Mouse (Mus musculus) intestine, embryonic 14.5 days (tissue): ENCODE measurements at regions not wholly inside any gene's neighbourhood (a gene's known extent, or its start where the extent isn't known, plus 50 kb on each side); places are given as distances from the start of the nearest gene placed in this dataset.

Source experiments
- ATAC-seq: fragments of 200-750 bp; cut with Nextera tagmentation; replicated peaks from 2 replicates; pipeline ENCODE4 v1.8.0; 2017; ENCODE audit warnings: low read depth, moderate number of reproducible peaks, moderate TSS enrichment, moderate library complexity; ENCODE audit not compliant: low FRiP score, low TSS enrichment
- DNase-seq: peaks from one replicate; pipeline ENCODE4 v3.0.0-alpha.2; 2018; ENCODE audit warnings: low spot score
- H3K27ac ChIP-seq: fragments of 300-500 bp; sonication (generic); 2 replicates; pipeline ENCODE4 v1.5.1; 2014; ENCODE audit warnings: low read depth, mild to moderate bottlenecking, control low read depth
- H3K27me3 ChIP-seq: fragments of 300-500 bp; sonication (generic); replicated peaks from 2 replicates; pipeline ENCODE4 v1.6.1; 2014; ENCODE audit warnings: low read length, control low read depth; ENCODE audit not compliant: control insufficient read depth, insufficient read depth
- H3K36me3 ChIP-seq: fragments of 300-500 bp; sonication (generic); 2 replicates; pipeline ENCODE4 v1.6.1; 2014; ENCODE audit warnings: low read length, control low read depth; ENCODE audit not compliant: control insufficient read depth, insufficient read depth
- H3K4me1 ChIP-seq: fragments of 300-500 bp; sonication (generic); replicated peaks from 2 replicates; pipeline ENCODE4 v1.6.1; 2014; ENCODE audit warnings: low read length, control low read depth, mixed read lengths; ENCODE audit not compliant: control insufficient read depth, insufficient read depth
- H3K4me2 ChIP-seq: fragments of 300-500 bp; sonication (generic); 2 replicates; pipeline ENCODE4 v1.6.1; 2014; ENCODE audit warnings: low read length
- H3K4me3 ChIP-seq: fragments of 300-500 bp; sonication (generic); 2 replicates; pipeline ENCODE4 v1.5.1; 2014; ENCODE audit warnings: low read depth, low read length, control low read depth, mixed read lengths
- H3K9ac ChIP-seq: fragments of 300-500 bp; sonication (generic); 2 replicates; pipeline ENCODE4 v1.6.1; 2014; ENCODE audit warnings: mild to moderate bottlenecking, low read length
- H3K9me3 ChIP-seq: fragments of 300-500 bp; sonication (generic); 2 replicates; pipeline ENCODE4 v1.6.1; 2016; ENCODE audit warnings: low read length, control low read depth; ENCODE audit not compliant: control insufficient read depth
- WGBS: fragments of 180-500 bp; shearing (Covaris S2); extraction: QIAGEN DNeasy Blood & Tissue Kit; methylation state at CpG from one replicate; pipeline ENCODE4 v1.1.7; 2014; 5-methylcytosine and 5-hydroxymethylcytosine counted together

DNA sequence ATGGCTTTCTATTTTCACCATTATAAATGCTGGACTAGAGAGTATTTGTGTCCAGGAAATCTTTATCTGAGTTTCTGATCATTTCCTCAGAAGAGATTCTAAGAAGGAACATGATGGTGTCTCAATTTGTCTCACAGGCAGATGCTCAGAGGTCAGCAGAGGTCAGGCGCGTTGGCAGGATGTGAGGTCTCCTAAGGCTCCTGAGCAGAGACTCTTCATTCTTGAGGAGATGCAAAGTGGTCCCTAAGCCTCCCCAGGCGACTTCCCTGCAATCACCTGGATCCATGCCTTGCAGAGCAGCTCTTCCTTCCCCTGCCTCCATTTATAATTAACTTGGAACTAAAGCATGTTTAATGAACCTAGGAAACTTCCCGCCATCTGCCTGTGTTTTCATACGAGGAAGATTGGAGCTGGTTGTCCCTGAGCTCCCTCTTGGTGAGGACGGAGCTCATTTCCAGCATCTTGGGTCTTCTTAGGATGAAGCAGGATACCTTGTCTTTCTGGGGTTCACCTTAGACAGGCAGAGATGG is 71.8 kb downstream of the Arf2 start:
- WGBS: 68% methylated on average over 6 of the region's 6 CpGs

DNA sequence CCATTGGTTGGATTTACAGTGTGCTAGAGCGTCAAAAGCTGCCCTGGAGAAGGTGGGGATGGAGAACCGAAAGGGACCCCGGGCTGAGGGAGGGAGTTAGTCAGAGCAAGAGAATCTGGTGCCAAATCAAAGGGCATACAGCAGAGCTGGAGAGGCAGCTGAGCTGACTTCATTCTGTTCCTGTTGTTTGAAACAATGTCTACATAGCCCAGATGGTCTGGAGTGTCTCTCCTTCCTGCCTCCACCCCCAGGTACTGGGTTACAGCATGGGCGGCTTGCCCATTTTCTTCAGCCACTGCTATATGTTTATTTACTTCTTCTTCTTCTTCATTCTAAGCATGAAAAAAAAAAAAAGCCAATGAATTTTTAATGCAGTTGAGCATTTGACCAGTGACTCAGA is 78.7 kb downstream of the Arf2 start:
- no peaks in the 10 kb centered on the region for H3K4me1 ChIP-seq
- DNase-seq (no peak), ATAC-seq (no peak)
- H3K27me3 ChIP-seq: no peaks in the 10 kb centered on the region
- no peaks in the 10 kb centered on the region for H3K9me3 ChIP-seq
- H3K36me3 ChIP-seq: no peaks in the 10 kb centered on the region
- no peak overlapping the region for H3K4me2 ChIP-seq
- H3K4me3 ChIP-seq: no peak overlapping the region
- H3K9ac ChIP-seq: no peak overlapping the region
- 82% methylated on average over 4 of the region's 4 CpGs for WGBS
- H3K27ac ChIP-seq: no peak overlapping the region

More for the DNA sequence above, 71.8 kb downstream of the Arf2 start:
- no peaks in the 10 kb centered on the region for H3K27me3 ChIP-seq
- DNase-seq: no peak
- H3K9me3 ChIP-seq: no peaks in the 10 kb centered on the region
- H3K9ac ChIP-seq: no peak overlapping the region
- H3K4me3 ChIP-seq: no peak overlapping the region
- H3K27ac ChIP-seq: no peak overlapping the region
- no peaks in the 10 kb centered on the region for H3K4me1 ChIP-seq
- ATAC-seq: no peak
- H3K4me2 ChIP-seq: no peak overlapping the region
- H3K36me3 ChIP-seq: no peaks in the 10 kb centered on the region

DNA sequence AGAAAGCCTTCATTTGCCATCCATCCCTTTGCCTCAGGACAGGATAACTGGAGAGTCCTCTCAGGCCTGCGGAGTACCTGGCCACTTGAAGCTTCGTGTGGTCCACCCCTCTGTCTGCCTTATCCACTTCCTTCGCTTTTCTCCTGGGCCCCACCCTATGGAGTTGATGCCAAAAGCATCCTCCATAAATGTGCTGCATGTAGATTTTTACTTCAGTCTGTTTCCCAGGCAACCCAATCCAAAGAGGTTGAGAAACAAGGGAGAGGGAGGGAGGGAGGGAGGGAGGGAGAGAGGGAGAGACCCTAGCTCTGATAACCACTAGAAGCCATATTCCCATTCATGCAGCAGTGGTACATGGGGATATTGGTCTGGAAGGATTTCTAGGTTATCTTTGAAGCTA is 80.7 kb upstream of the Crhr1 start:
- no peak for DNase-seq

DNA sequence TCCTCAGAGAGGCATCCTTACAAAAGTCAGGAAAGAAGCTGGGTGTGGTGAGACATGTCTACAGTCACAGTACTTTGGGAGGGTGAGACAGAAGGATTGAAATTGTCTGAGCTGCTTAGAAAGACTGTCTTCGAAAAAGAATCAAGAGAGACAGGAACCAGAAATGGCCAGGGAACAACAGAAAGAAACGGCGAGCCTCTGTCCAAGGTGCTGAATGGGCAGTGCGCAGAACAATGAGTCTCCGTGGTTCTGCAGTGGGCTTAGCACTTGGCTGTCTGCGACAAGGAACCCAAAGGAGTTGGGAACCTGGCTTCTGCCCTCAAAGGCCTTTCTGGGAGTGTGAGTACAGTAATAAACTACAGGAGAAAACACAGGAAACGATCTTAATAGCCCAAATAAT is 79.4 kb upstream of the Crhr1 start:
- WGBS: 13% methylated on average over 7 of the region's 7 CpGs
- H3K4me3 ChIP-seq: no peak overlapping the region
- no peak for ATAC-seq

More for the DNA sequence above, 80.7 kb upstream of the Crhr1 start:
- Histone ChIP-seq H3K9me3 (no peaks in the 10 kb centered on the region), H3K4me1 (no peaks in the 10 kb centered on the region), H3K4me3 (no peak overlapping the region), H3K27me3 (0 out of 2 replicates have a peak, but pooled peaks cover 2% of the 10 kb centered on the region), H3K27ac (no peak overlapping the region), H3K9ac (no peak overlapping the region), H3K4me2 (no peak overlapping the region), H3K36me3 (no peaks in the 10 kb centered on the region)
- 94% methylated on average over 3 of the region's 3 CpGs for WGBS
- no peak for ATAC-seq

DNA sequence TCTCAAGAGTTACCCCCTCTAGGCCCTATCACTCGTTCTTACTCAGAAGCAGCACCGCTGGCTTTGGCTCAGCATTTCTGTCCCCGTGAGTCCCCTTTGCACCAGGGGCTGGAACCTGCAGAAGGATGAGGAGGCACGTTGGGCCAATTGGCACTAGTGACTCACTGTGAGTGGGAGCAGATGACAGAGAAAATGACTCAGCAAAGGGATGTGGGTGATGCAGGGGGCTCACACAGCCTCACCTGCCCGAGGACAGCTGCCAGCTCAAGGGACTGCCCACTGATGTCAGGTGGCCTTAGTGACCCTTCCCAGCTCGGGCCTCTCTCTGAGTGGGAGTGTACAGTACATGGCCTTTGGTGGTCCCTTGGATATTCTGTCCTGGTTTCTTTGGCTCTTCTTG is 76.7 kb upstream of the Crhr1 start:
- Histone ChIP-seq H3K36me3 (no peaks in the 10 kb centered on the region), H3K27ac (no peak overlapping the region), H3K4me3 (no peak overlapping the region), H3K4me1 (no peaks in the 10 kb centered on the region), H3K9ac (no peak overlapping the region), H3K4me2 (no peak overlapping the region), H3K27me3 (0 out of 2 replicates have a peak, but pooled peaks cover 2% of the 10 kb centered on the region), H3K9me3 (no peaks in the 10 kb centered on the region)
- ATAC-seq: no peak
- no peak for DNase-seq
- 77% methylated on average over 6 of the region's 6 CpGs for WGBS

More for the DNA sequence above, 79.4 kb upstream of the Crhr1 start:
- Histone ChIP-seq H3K9ac (no peak overlapping the region), H3K4me2 (no peak overlapping the region), H3K36me3 (no peaks in the 10 kb centered on the region), H3K27ac (no peak overlapping the region), H3K9me3 (no peaks in the 10 kb centered on the region), H3K27me3 (0 out of 2 replicates have a peak, but pooled peaks cover 2% of the 10 kb centered on the region), H3K4me1 (no peaks in the 10 kb centered on the region)
- peak; percentile 90 for DNase-seq

DNA sequence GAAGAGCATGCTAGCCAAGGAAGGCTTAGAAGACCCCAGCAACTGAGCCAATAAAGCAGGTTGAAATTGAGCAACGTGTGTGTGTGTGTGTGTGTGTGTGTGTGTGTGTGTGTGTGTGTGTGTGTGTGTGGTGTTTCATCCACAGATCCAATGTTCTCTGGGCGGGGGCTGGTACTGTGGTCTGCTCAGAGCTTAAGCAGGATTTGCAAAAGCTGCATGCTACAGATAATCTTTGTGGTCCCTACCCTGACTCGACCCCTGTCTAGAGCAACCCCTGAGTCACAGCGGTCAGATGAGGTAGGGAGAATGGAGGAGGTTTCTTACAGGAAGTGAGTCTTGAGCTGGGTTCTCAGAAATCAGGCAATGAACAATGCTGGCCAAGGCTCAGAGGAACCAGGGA is 75.6 kb upstream of the Crhr1 start:
- Histone ChIP-seq H3K27me3 (0 out of 2 replicates have a peak, but pooled peaks cover 2% of the 10 kb centered on the region), H3K9me3 (no peaks in the 10 kb centered on the region), H3K4me3 (no peak overlapping the region), H3K9ac (no peak overlapping the region), H3K27ac (no peak overlapping the region), H3K4me1 (no peaks in the 10 kb centered on the region), H3K4me2 (no peak overlapping the region), H3K36me3 (no peaks in the 10 kb centered on the region)
- 73% methylated on average over 4 of the region's 4 CpGs for WGBS
- DNase-seq (no peak), ATAC-seq (no peak)

DNA sequence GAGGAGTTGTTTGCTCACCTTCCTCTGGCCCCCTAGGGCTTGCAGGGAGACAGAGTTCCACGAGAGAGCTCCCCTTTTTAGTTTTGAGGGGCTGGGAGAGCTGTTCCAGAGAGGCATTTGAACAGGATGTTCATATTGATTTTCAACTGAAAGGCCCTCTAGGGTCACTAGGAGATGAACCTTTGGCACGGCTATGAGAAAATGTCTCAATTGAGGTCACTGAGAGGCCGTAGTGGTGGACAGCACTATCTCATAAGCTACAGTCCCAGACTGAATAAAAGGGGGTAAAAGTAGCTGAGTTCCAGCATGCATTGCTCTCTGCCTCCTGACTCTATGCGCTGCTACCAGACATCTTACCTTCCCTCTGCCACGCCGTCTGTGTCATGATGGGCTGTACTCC is 74.1 kb upstream of the Crhr1 start:
- H3K27me3 ChIP-seq: 0 out of 2 replicates have a peak, but pooled peaks cover 2% of the 10 kb centered on the region
- 76% methylated on average over 6 of the region's 6 CpGs for WGBS
- H3K4me1 ChIP-seq: no peaks in the 10 kb centered on the region
- no peak for DNase-seq
- H3K9me3 ChIP-seq: no peaks in the 10 kb centered on the region
- no peak overlapping the region for H3K9ac ChIP-seq
- H3K27ac ChIP-seq: no peak overlapping the region
- H3K36me3 ChIP-seq: no peaks in the 10 kb centered on the region
- no peak overlapping the region for H3K4me2 ChIP-seq
- no peak overlapping the region for H3K4me3 ChIP-seq
- ATAC-seq: no peak

DNA sequence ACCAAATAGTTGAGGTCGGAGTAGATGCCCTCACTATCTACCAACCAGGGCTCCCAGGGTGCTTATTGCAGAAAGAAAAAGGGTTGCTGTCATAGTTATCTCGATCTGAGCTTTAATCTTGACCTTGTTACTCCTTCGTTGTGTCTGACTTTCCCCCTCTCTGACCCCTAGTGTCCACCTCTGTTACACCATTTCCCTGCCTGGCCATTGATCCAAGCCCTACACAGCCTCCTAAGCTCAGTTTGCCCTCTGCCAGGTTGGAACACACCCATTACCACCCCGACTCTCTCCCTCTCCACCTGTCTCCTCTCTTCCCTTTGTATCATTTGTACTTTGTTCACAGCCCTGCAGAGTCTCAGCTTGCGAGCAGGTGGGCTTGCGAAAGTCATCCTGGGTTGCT is 73.6 kb upstream of the Crhr1 start:
- Histone ChIP-seq H3K4me3 (no peak overlapping the region), H3K4me2 (no peak overlapping the region), H3K27ac (no peak overlapping the region), H3K27me3 (0 out of 2 replicates have a peak, but pooled peaks cover 2% of the 10 kb centered on the region), H3K9me3 (no peaks in the 10 kb centered on the region), H3K36me3 (no peaks in the 10 kb centered on the region), H3K9ac (no peak overlapping the region), H3K4me1 (no peaks in the 10 kb centered on the region)
- ATAC-seq (no peak), DNase-seq (no peak)
- 68% methylated on average over 6 of the region's 6 CpGs for WGBS

DNA sequence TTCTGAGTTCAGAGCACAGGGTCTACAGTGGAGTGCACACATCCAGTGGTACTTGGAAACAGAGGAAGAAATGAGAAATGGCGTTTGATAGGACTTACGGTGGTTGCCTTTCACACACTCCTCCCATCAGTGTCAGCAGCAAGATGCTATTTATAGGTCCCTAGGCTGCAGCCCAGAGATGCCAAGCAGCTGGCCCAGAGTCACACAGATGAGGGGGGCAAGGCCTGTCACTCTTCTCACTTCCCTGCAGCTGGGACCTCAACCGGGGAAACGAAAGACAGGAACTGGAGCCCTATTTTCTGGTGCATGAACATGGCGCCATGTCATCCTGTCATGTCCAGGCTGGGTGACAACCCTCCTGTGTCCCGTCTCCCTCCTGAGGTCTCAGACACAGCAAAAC is 71.3 kb upstream of the Crhr1 start:
- 88% methylated on average over 6 of the region's 6 CpGs for WGBS
- Histone ChIP-seq H3K36me3 (no peaks in the 10 kb centered on the region), H3K4me1 (no peaks in the 10 kb centered on the region), H3K4me2 (no peak overlapping the region), H3K9ac (no peak overlapping the region), H3K27ac (no peak overlapping the region), H3K27me3 (no peaks in the 10 kb centered on the region), H3K9me3 (no peaks in the 10 kb centered on the region), H3K4me3 (no peak overlapping the region)
- ATAC-seq (no peak), DNase-seq (no peak)
